Mouse (Mus musculus) embryonic facial prominence, embryonic 10.5 days (tissue): Measurements from ENCODE around the gene Taok2. TPM values are rescaled to one million over a fixed set of nuclear protein-coding genes. Genes with fewer than 3 reads are reported as not detected.

ENCODE experiments used
- DNase-seq: peaks from one replicate; pipeline ENCODE4 v3.0.0-alpha.2; 2017; ENCODE audit warnings: low spot score
- H3K27ac ChIP-seq: fragments of 300-500 bp; sonication (generic); replicated peaks from 2 replicates; pipeline ENCODE4 v1.5.1; 2016; ENCODE audit warnings: mild to moderate bottlenecking
- H3K27me3 ChIP-seq: fragments of 300-500 bp; sonication (generic); replicated peaks from 2 replicates; pipeline ENCODE4 v1.6.1; 2016; ENCODE audit warnings: low read depth, mild to moderate bottlenecking; ENCODE audit not compliant: poor library complexity, severe bottlenecking
- H3K36me3 ChIP-seq: fragments of 300-500 bp; sonication (generic); replicated peaks from 2 replicates; pipeline ENCODE4 v1.6.1; 2016; ENCODE audit warnings: mild to moderate bottlenecking, moderate library complexity
- H3K4me1 ChIP-seq: fragments of 300-500 bp; sonication (generic); 2 replicates; pipeline ENCODE4 v1.6.1; 2016
- H3K4me3 ChIP-seq: fragments of 300-500 bp; sonication (generic); 2 replicates; pipeline ENCODE4 v1.5.1; 2016; ENCODE audit warnings: mild to moderate bottlenecking, moderate library complexity
- H3K9me3 ChIP-seq: fragments of 300-500 bp; sonication (generic); 2 replicates; pipeline ENCODE4 v1.6.1; 2016; ENCODE audit warnings: mild to moderate bottlenecking
- WGBS: fragments of 180-500 bp; shearing (Covaris S2); methylation state at CpG from one replicate; pipeline ENCODE4 v1.1.7; 2016; 5-methylcytosine and 5-hydroxymethylcytosine counted together
- polyA plus RNA-seq: library from polyadenylated mRNA; unstranded; fragments of >200 nt; fragmentation: Nextera tagmentation; extraction: Ambion mirVana; gene quantifications from 2 replicates; pipeline ENCODE4 v1.2.1, GENCODE M21; 2016

Taok2 gene
- polyA plus RNA-seq, 1 experiment from 2014 or later = 55.3 TPM

GRCm38 (mm10) chr7:126867534-126867933, 17.0 kb downstream of the Taok2 start:
- 89% methylated on average over 2 of the region's 2 CpGs for WGBS
- no peak for DNase-seq
- H3K36me3 ChIP-seq = peaks cover 94% of the 10 kb centered on the region

GRCm38 (mm10) chr7:126863791-126864190, 20.7 kb downstream of the Taok2 start:
- H3K36me3 ChIP-seq = peaks cover 77% of the 10 kb centered on the region
- H3K27me3 ChIP-seq = no peaks in the 10 kb centered on the region
- H3K4me3 ChIP-seq = peak overlapping the region; percentile 76
- no peaks in the 10 kb centered on the region for H3K9me3 ChIP-seq
- WGBS = 77% methylated on average over 6 of the region's 6 CpGs
- peaks cover 40% of the 10 kb centered on the region for H3K4me1 ChIP-seq
- DNase-seq = no peak
- peak overlapping the region; percentile 93 for H3K27ac ChIP-seq

More at GRCm38 (mm10) chr7:126867534-126867933, 17.0 kb downstream of the Taok2 start:
- no peak overlapping the region for H3K4me3 ChIP-seq
- peaks cover 27% of the 10 kb centered on the region for H3K4me1 ChIP-seq
- H3K27me3 ChIP-seq = no peaks in the 10 kb centered on the region
- no peak overlapping the region for H3K27ac ChIP-seq
- H3K9me3 ChIP-seq = no peaks in the 10 kb centered on the region

GRCm38 (mm10) chr7:126862147-126862784, 22.2 kb downstream of the Taok2 start, which contains the start of gene Ino80e:
Gene Ino80e (minus strand): TSS chr7:126862377.
- WGBS = under 1% methylated on average over 41 of the region's 41 CpGs
- Histone ChIP-seq H3K4me1 (peaks cover 41% of the 10 kb centered on the region), H3K9me3 (no peaks in the 10 kb centered on the region), H3K27ac (peak within 1 kb of the TSS; percentile 93), H3K4me3 (peak within 1 kb of the TSS; percentile 76), H3K36me3 (peaks cover 77% of the 10 kb centered on the region), H3K27me3 (no peaks in the 10 kb centered on the region)
- DNase-seq = peak; percentile 96

DNA sequence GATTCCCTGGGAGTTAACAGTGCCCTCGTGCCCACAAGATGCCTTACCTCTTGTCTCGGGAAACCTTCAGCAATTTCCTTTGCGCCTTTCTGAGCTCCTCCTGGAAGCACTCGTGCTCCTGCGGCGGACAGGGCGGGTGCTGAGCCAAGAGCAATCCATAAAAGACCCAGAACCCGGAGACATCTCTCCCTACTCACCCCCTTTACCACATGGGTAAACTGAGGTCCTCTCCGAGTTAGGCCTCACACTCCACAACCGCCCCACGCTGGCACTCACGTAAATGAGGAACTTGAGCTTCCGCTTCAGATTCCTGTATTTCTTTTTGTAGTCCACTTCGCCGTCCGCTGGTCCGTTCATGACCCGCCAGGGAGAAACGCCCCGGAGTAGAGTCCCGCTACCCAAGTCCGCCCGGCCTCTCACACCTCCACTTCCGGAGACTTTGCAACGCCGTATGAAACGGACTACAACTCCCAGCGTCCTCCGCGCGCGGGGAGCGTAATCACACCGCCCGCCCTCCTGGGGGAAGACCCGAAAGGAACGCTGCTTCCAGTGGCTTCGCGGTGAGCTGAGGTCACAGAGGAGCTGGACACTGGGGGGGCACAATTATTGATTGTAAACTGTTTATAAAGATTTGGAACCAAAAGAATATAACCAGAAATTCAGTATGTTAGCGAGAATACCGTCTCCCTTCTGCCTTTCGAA, 22.9 kb downstream of the Taok2 start, which contains the start of gene Hirip3:
Hirip3 (plus strand) TSS at position 544 of the 702 bp plus-strand sequence.
- no peaks in the 10 kb centered on the region for H3K9me3 ChIP-seq
- H3K4me1 ChIP-seq = peaks cover 43% of the 10 kb centered on the region
- peak within 1 kb of the TSS; percentile 76 for H3K4me3 ChIP-seq
- H3K27ac ChIP-seq = peak within 1 kb of the TSS; percentile 93
- no peaks in the 10 kb centered on the region for H3K27me3 ChIP-seq
- DNase-seq = peak; percentile 96
- peaks cover 77% of the 10 kb centered on the region for H3K36me3 ChIP-seq
- 3% methylated on average over 42 of the region's 42 CpGs for WGBS

DNA sequence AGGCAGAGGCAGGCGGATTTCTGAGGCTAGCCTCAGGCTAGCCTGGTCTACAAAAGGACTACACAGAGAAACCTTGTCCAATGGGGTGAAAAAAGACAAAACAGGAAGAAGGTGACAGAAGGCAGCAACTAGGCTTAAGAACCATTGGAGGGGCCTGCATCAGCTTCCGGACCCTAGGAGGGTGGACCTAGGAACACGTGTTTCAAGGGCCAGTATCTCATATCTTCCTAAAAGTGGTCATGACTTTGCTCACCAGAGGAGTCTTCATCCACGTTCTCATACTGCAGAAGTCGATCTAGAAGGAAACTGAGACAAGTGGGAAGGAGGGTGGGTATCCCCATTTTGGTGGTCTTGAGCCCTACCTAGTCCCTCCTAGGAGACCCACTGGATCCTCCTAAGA, 23.5 kb downstream of the Taok2 start:
- H3K36me3 ChIP-seq = peaks cover 77% of the 10 kb centered on the region
- H3K4me3 ChIP-seq = peak overlapping the region; percentile 76
- WGBS = 72% methylated on average over 5 of the region's 5 CpGs
- DNase-seq = no peak
- H3K9me3 ChIP-seq = no peaks in the 10 kb centered on the region
- H3K27ac ChIP-seq = peak overlapping the region; percentile 93
- H3K4me1 ChIP-seq = peaks cover 39% of the 10 kb centered on the region
- H3K27me3 ChIP-seq = no peaks in the 10 kb centered on the region

DNA sequence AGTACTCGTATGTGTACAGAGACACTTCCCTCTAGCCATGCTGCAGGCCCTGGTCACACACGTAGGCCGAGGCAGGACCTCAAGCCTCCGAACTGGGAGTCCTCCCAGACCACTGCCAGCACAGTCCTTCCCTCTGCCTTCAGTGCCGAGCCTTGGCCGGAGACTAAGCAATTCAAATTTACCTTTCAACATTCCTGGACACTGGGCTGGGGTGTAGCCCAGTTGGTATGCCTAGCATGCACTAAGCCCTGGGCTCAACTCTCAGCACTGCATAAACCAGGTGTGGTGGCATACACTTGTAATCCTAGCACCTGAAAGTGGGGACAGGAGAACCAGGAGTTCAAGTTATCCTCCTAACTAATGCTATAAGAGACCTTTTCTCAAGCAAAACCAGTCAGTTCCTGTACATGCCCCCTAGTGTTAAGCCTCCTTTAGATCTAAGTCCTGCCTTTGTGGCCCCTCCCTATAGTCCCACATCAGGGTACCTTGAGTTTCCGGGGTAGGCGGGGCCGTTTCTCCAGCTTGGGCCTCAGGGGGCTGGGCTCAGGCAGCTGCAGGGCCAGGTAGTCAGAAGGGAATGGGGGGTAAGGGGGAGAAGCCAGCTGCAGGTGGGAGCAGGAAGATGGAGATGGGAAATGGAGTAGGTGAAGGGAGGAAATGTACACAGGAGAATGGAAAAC, 27.6 kb downstream of the Taok2 start:
- H3K9me3 ChIP-seq = no peaks in the 10 kb centered on the region
- DNase-seq = no peak
- peaks cover 89% of the 10 kb centered on the region for H3K36me3 ChIP-seq
- H3K4me1 ChIP-seq = peaks cover 17% of the 10 kb centered on the region
- H3K27me3 ChIP-seq = peaks cover 4% of the 10 kb centered on the region; the same call in 1 of the 2 replicates
- H3K4me3 ChIP-seq = no peak overlapping the region
- 80% methylated on average over 9 of the region's 9 CpGs for WGBS
- H3K27ac ChIP-seq = no peak overlapping the region

GRCm38 (mm10) chr7:126855641-126856040, 28.9 kb downstream of the Taok2 start:
- H3K9me3 ChIP-seq = no peaks in the 10 kb centered on the region
- H3K4me1 ChIP-seq = peaks cover 20% of the 10 kb centered on the region
- peaks cover 99% of the 10 kb centered on the region for H3K36me3 ChIP-seq
- H3K27me3 ChIP-seq = peaks cover 14% of the 10 kb centered on the region
- 77% methylated on average over 3 of the region's 3 CpGs for WGBS
- no peak overlapping the region for H3K27ac ChIP-seq
- no peak overlapping the region for H3K4me3 ChIP-seq
- no peak for DNase-seq

GRCm38 (mm10) chr7:126853454-126853853, 31.0 kb downstream of the Taok2 start:
- peaks cover 77% of the 10 kb centered on the region for H3K36me3 ChIP-seq
- DNase-seq = no peak
- no peaks in the 10 kb centered on the region for H3K9me3 ChIP-seq
- peaks cover 36% of the 10 kb centered on the region for H3K27me3 ChIP-seq
- H3K4me1 ChIP-seq = peaks cover 31% of the 10 kb centered on the region
- no peak overlapping the region for H3K4me3 ChIP-seq
- WGBS = 89% methylated on average over 5 of the region's 5 CpGs
- no peak overlapping the region for H3K27ac ChIP-seq

DNA sequence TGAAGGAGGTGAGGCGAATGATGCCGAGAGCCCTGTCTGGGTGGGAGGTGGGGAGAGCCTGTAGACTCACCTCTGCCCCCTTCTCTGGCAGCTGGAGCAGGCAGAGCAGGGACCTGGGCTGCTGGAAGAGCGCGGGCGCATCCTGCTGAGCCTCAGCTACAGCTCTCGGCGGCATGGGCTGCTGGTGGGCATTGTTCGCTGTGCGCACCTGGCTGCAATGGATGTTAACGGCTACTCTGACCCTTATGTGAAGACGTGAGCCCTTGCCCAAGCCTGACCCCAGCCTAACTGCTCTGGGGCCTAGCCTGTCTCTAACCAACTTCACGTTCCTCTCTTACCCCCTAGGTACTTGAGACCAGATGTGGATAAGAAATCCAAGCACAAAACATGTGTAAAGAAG, 33.3 kb downstream of the Taok2 start:
- Histone ChIP-seq H3K9me3 (no peaks in the 10 kb centered on the region), H3K36me3 (peaks cover 55% of the 10 kb centered on the region), H3K27me3 (peaks cover 58% of the 10 kb centered on the region), H3K4me1 (peaks cover 46% of the 10 kb centered on the region), H3K4me3 (peak overlapping the region; percentile 8; the same call in 1 of the 2 replicates), H3K27ac (0 out of 2 replicates have a peak overlapping the region, but pooled peaks have one; percentile 8)
- WGBS = 28% methylated on average over 12 of the region's 12 CpGs
- DNase-seq = no peak

DNA sequence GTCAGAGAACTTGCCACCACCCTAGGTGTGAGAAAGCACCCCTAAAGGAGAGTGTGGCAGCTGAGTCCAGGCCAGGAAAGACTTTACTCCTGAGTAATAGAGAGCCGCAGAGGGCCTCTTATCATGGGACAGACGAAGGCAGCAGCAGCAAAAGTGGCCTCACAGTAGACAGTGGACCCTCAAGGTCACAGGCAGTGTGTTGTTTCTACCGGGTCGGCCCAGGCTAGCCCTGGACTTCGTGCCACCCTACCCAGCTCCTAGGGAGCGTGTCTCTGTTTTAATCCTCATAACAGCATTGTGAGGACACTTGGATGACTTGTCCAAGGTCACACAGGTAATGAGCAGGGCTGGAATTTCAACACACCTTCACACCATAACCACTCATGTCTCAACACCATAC, 34.3 kb downstream of the Taok2 start:
- peaks cover 58% of the 10 kb centered on the region for H3K27me3 ChIP-seq
- no peaks in the 10 kb centered on the region for H3K9me3 ChIP-seq
- peaks cover 46% of the 10 kb centered on the region for H3K4me1 ChIP-seq
- no peak overlapping the region for H3K4me3 ChIP-seq
- no peak for DNase-seq
- H3K36me3 ChIP-seq = peaks cover 44% of the 10 kb centered on the region
- H3K27ac ChIP-seq = no peak overlapping the region
- 90% methylated on average over 6 of the region's 6 CpGs for WGBS

DNA sequence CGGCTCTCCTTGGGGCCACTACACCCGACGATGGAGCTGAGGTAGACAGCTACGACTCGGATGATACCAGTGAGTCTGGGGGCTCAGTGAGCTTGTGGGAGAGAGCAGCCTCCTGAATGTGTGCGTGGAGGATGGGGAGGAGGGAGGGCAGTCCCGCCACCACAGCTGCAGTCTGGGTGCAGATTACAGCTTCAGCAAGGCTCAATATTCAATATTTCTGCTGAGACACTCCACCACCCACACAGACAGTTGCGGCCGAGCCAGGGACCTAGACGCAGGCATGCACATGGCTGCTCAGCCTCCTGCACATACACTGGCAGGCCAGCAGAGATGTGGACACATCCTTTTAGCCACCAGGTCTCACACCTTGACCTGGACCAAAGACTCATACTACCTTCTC, 35.7 kb downstream of the Taok2 start:
- H3K27ac ChIP-seq = 0 out of 2 replicates have a peak overlapping the region, but pooled peaks have one; percentile 11
- H3K36me3 ChIP-seq = peaks cover 31% of the 10 kb centered on the region
- H3K9me3 ChIP-seq = no peaks in the 10 kb centered on the region
- DNase-seq = no peak
- peak overlapping the region; percentile 74 for H3K4me3 ChIP-seq
- H3K27me3 ChIP-seq = peaks cover 62% of the 10 kb centered on the region
- peaks cover 46% of the 10 kb centered on the region for H3K4me1 ChIP-seq
- 34% methylated on average over 10 of the region's 10 CpGs for WGBS
